Mouse (Mus musculus): ENCODE results near the gene Megf9. TPM values are rescaled to one million over a fixed set of nuclear protein-coding genes. Genes with fewer than 3 reads are reported as not detected.
A peak's percentile ranks its signal among the peaks of the same experiment; 100 is the strongest.

The Megf9 gene
- total RNA-seq, 2 experiments from 2014 or later = 88.7 to 91.3 TPM

DNA sequence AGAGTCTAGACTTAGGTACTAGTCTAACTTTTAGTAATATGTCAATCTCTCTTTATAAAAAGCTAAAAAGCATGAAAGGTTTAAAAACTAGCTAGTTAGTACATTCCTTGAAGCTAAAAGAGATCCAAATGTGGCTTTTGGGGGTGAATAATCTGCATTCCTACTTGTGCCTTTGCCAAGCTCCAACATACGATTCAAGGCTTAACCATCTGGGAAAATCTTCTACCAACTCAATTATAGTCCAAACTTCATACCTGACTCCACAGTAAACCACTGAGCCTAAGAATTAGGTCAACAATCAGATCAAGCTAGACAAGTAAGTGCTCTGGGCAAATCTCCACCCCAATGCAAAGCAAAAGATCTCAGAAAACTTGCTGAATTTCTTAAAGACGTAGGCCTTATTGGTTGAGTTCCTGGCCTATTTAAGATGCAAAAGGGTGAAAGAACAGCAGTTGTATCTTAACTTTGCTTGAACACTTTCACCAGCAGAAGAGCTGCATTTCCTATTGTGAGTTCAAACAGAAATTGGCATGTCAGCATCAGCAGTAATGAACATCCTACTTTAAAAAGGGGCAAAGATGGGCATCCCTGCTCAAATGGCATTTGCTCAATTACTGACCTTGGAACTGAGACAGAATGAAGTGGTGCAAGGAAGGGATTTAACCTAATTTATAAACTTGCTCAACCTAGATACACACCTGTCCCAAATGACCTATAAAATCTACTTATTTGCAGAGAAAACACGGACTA, 1.6 kb downstream of the Megf9 start:
- no peak for DNase-seq (ENCODE audit: low spot score in 2 of 2)
- intact Hi-C loops (cut with DNase I) = no loop called here

DNA sequence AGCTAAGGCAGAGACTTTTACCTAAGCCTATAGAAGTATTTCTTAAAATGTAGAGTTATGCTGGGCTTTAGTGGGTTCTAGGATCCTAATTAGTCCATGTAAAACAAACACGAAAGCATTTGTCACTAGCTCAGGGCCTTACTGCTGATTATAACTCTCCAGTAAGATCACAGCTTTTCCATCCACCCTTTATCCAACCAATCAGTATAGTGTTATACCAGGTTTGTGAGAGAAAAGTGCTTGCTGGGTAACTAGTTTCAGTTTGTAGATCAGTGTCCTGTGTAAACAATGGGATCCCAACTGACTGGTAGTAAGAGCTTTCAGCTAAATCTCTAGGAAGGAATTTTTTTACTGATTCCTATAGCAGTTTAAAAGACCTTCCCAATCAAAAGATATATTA, 3.8 kb downstream of the Megf9 start:
- intact Hi-C loops (cut with DNase I) = no loop called here
- no peak for DNase-seq (ENCODE audit: low spot score in 2 of 2)

- intact Hi-C loops (cut with DNase I) = no loop called here
- no peak for DNase-seq (ENCODE audit: low spot score in 2 of 2)
These were observed 6.2 kb downstream of the Megf9 start for GRCm38 (mm10) chr4:70528622-70529021.

DNA sequence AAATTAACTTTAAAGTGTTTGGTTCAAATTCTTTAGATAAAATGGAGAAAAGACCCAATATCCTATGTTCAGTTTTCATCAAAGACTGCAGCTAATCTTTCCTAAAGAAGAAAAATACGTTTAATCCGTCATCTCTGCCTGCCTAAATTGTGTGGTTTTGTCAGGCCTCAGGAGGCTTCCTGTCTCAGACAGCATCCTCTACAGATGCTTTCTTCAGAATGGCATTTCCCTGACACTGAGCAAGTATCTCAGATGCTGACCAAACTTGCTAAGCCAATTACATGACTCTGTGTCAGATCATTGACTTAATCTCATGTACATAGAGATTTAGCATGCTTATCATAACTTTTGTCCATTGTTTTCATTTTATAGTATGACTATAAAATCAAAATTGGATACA, 11.4 kb downstream of the Megf9 start:
- no peak for DNase-seq (ENCODE audit: low spot score in 2 of 2)
- intact Hi-C loops (cut with DNase I) = no loop called here

- DNase-seq (ENCODE audit: low spot score in 2 of 2) = no peak
- intact Hi-C loops (cut with DNase I) = no loop called here
These were observed 13.1 kb downstream of the Megf9 start for GRCm38 (mm10) chr4:70521506-70522292.

DNA sequence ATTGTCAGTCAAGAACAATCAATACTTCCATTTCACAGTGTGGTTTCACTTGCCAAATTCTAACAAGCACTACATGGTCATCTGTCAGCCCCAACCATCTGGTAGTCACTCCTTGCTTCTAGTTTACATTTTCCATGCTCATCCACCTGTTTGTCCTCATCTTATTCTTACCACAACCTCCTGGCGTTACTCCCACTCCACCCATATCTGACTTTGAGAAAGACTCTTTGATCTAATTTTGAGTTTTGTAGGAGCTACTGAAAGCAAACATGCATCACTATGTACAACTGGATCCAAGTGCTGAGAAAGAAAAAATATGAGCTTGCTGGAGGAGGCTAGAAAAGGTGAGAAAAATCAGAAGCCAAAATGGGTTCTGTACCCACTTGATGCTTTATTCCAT, 17.1 kb downstream of the Megf9 start:
- intact Hi-C loops (cut with DNase I) = no loop called here
- DNase-seq (ENCODE audit: low spot score in 2 of 2) = peak in 1 of 2 experiments; percentile 21

- DNase-seq (ENCODE audit: low spot score in 2 of 2) = no peak
- intact Hi-C loops (cut with DNase I) = no loop called here
These were observed 18.5 kb downstream of the Megf9 start for GRCm38 (mm10) chr4:70516289-70516688.

DNA sequence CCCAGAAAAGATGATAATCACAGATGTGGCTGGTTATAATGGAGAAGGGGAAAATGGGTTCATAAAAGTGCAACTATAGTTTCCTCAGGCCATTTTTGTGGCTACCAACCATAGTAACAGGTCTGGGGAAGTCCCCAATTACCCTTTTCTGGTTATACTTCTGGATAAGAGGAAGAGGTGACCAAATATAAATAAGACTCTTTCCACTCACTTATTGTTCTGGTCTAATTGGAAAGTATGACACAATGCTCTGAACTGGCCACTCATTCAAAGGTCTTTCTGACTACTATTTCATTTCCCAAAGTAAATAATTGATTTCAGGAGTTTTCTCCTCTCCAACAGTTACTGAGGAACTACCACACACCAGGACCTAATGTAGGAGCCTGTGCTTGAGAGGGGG, 19.3 kb downstream of the Megf9 start:
- intact Hi-C loops (cut with DNase I) = no loop called here

GRCm38 (mm10) chr4:70509987-70510386, 24.8 kb downstream of the Megf9 start:
- DNase-seq (ENCODE audit: low spot score in 2 of 2) = no peak
- intact Hi-C loops (cut with DNase I) = no loop called here

More for the DNA sequence above, 19.3 kb downstream of the Megf9 start:
- DNase-seq (ENCODE audit: low spot score in 2 of 2) = no peak

DNA sequence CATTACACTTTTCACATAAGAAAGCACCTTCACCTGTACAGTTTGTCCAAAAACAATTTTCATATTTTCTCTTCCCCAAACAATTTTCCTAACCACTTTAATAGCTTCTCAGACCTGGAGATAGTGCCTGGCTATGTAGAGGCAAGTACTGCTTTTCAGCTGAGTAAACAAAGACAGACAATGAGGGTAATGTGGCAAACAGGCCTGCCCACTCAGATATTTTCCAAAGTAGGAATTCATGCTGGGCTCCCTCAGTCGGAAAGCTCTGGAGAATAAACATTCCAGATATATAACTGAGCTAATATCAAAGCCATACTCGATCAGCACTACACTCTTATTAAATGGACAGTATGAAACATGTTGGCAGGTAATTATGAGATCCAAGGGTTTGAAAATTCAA, 25.2 kb downstream of the Megf9 start:
- intact Hi-C loops (cut with DNase I) = no loop called here
- no peak for DNase-seq (ENCODE audit: low spot score in 2 of 2)

DNA sequence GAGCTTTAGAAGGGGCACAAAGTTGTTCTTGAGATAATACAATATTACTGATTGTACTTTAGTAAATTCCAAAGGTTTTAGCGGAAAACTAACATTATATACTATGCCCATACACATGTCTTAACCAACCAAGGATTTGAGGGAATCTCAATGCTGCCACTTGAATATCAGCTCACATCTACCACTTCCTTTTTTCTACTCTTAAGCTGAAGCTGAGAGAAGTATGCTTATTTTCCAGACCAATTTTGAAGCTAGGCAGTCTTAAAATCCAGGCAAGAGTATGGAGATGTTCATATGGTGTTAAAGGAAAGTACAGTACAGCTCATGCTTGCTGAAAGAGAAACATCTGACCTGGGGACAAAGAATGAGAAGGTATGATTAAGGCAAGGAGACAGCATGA, 26.6 kb downstream of the Megf9 start:
- DNase-seq (ENCODE audit: low spot score in 2 of 2) = no peak
- intact Hi-C loops (cut with DNase I) = no loop called here

- DNase-seq (ENCODE audit: low spot score in 2 of 2) = no peak
These were observed 28.8 kb downstream of the Megf9 start for GRCm38 (mm10) chr4:70505951-70506350.

DNA sequence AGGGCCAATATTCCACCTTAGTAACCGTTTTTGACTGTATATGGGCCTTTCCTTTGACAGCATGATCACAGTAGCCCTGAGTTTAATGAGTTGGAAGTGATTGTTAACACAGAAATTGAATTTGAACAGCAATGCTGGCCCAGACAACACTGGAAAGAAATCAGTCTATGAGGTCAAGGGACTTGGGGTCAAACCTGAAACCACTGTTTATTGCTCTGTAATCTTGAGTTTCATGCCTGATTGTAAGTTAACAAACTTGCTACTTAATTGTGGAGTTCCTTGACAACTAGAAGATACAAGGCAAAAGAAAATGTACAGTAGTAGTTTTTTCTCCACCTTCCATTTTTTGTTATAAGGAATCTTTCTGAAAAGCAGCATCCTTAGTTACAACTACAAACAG, 31.0 kb downstream of the Megf9 start:
- intact Hi-C loops (cut with DNase I) = no loop called here
- no peak for DNase-seq (ENCODE audit: low spot score in 2 of 2)

More at GRCm38 (mm10) chr4:70505951-70506350, 28.8 kb downstream of the Megf9 start:
- intact Hi-C loops (cut with DNase I) = no loop called here

DNA sequence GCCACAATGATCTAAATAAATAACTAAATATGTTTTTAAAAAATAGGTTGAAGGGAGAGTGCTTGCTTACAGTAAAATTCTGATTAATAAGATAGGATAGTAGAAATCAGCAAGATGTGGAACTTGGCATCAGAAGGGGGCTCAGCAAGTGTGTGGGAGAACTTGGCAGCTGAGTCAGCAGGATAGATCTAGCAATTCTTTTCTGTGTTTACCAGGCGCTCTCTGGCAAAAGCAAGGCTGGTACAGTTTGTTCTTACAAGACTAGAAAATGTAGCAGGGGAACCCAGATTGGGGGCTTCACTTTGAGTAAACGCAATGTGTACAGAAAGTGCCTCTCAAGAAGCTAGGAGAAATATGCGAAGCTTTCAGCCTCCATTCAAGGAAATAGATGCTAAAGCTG, 35.5 kb downstream of the Megf9 start:
- DNase-seq (ENCODE audit: low spot score in 2 of 2) = peak; percentile 61 to 77
- intact Hi-C loops (cut with DNase I) = no loop called here

- DNase-seq (ENCODE audit: low spot score in 2 of 2) = no peak
These were observed 37.8 kb downstream of the Megf9 start for GRCm38 (mm10) chr4:70496978-70497377.

GRCm38 (mm10) chr4:70489792-70490191, 45.0 kb downstream of the Megf9 start:
- intact Hi-C loops (cut with DNase I) = no loop called here
- DNase-seq (ENCODE audit: low spot score in 2 of 2) = no peak

More at GRCm38 (mm10) chr4:70496978-70497377, 37.8 kb downstream of the Megf9 start:
- intact Hi-C loops (cut with DNase I) = no loop called here

DNA sequence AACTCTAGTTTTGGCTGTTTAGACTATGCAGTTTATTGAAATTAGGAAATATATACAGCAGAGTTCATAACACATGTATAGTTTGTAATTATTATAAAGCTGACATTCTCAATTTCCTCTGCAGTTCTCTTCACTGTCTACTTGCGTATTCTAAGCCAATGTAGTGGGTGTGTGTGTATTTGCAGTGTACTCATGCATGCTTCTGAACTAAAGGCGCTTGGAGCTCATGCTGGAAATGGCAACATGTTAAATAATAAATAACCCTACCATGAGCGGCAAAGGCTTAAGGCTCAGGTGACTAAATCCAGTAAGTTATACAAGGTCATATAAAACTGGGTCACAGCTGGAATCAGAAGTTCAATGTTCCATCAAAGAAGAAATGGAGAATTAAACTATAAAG, 46.4 kb downstream of the Megf9 start:
- no peak for DNase-seq (ENCODE audit: low spot score in 2 of 2)

GRCm38 (mm10) chr4:70484134-70484533, 50.7 kb downstream of the Megf9 start:
- DNase-seq (ENCODE audit: low spot score in 2 of 2) = no peak
- intact Hi-C loops (cut with DNase I) = no loop called here

More for the DNA sequence above, 46.4 kb downstream of the Megf9 start:
- intact Hi-C loops (cut with DNase I) = no loop called here

DNA sequence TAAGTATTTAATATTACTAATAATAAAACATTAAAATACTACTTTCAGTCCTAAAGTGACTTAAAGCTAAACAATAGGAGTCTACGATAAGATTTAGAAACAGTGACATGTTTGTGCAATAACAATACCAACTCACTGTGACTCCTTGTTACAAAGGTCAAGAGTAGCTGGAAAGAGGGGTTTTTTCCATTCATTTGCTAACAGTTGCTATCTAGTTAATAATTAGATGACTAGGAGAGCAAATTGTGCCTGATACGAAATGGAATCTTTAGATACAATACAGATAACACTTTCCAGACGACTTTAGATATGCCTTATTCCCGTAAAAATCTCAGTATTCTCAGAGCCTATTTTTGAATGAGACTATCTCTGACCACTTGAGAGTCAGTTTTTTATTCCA, 52.9 kb downstream of the Megf9 start:
- no peak for DNase-seq (ENCODE audit: low spot score in 2 of 2)
- intact Hi-C loops (cut with DNase I) = no loop called here

DNA sequence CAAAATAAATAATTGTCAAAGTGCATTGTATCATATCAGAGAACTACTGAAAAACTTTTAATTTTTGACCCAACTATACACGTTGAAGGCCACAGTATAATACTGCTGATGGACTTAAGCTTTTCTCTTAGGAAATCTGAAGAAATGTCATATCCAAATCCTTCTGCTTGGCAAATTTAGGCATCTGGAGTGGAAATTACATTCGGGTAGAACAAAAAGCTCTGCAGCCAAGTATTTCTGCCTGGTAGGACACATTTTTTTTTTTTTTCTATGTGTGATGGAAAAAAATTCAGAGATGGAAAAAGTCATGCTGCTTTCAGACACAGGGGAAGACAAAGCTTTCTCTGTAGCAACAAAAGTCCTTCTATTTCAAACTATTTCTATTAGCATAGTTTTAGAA, 63.4 kb downstream of the Megf9 start:
- intact Hi-C loops (cut with DNase I) = no loop called here
- DNase-seq (ENCODE audit: low spot score in 2 of 2) = no peak
